Mouse (Mus musculus): ENCODE measurements around the gene Rabgef1. TPM values are rescaled to one million over a fixed set of nuclear protein-coding genes. Genes with fewer than 3 reads are reported as not detected.

Rabgef1 gene
- total RNA-seq, 1 experiment from 2014 or later = 47.9 TPM

DNA sequence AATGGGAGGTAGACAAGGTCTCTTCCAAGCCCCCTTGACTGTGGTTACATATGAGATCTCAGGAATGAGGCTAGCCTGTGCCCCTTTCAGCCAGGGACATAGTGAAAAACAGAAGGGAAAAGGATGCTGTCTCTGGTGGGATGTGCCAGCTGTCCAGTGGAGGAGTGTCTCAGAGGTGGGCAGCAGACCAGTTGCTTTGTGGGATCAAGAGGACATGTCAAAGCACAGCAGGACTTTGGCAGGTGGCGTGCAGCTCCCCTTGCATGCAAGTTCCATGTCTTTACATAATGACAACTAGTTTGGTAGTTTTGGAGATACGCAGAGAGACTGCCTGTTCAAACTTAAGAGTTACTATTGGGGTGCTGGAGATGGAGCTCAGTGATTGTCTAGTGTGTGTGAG is 68.3 kb downstream of the Rabgef1 start:
- ATAC-seq (replicated peaks in 1 of 2; ENCODE audit: insufficient read depth in 1 of 2, low FRiP score in 2 of 2, low TSS enrichment in 1 of 2, low read depth in 1 of 2, poor library complexity in 2 of 2, severe bottlenecking in 2 of 2) = no peak

DNA sequence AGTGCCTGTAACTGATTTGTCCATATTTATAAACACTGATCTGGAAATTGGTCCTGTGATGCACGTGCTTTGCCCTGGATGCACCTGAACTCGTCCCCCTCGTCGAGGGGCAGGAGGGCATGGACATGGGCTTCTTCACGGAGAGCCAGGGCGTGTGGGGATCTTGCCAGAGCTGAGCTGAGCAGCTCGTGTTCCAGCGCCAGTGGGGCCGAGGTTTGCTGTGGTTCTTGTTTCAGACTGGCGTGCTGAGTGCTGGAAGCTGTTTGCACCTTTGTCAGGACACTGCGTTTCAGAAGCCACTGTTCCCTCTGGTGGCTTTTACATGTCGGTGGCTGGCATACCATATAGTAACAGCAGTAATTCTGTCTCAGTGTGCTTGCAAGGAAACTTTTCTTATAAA is 69.8 kb downstream of the Rabgef1 start:
- ATAC-seq (replicated peaks in 1 of 2; ENCODE audit: insufficient read depth in 1 of 2, low FRiP score in 2 of 2, low TSS enrichment in 1 of 2, low read depth in 1 of 2, poor library complexity in 2 of 2, severe bottlenecking in 2 of 2) = no peak

DNA sequence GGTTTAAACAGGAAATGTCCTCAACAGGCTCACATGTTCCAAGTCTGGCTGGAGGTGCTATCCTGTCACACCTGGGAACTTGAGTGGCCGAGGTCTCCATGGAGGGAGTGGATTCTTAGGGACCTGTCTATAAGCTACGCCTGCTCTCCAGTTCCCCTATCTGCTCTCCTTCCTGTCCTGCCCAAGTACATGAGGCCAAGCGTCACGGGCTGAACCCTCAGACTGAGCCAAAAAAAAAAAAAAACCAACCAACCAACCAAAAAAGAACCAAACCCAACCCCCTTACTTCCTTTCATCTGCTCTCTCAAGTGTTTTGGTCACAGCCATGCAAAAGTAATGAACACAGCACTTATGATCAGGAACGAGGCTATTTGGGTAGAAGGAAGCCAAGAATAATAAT is 76.2 kb downstream of the Rabgef1 start:
- ATAC-seq (replicated peaks in 1 of 2; ENCODE audit: insufficient read depth in 1 of 2, low FRiP score in 2 of 2, low TSS enrichment in 1 of 2, low read depth in 1 of 2, poor library complexity in 2 of 2, severe bottlenecking in 2 of 2) = peak; percentile 74 to 79

DNA sequence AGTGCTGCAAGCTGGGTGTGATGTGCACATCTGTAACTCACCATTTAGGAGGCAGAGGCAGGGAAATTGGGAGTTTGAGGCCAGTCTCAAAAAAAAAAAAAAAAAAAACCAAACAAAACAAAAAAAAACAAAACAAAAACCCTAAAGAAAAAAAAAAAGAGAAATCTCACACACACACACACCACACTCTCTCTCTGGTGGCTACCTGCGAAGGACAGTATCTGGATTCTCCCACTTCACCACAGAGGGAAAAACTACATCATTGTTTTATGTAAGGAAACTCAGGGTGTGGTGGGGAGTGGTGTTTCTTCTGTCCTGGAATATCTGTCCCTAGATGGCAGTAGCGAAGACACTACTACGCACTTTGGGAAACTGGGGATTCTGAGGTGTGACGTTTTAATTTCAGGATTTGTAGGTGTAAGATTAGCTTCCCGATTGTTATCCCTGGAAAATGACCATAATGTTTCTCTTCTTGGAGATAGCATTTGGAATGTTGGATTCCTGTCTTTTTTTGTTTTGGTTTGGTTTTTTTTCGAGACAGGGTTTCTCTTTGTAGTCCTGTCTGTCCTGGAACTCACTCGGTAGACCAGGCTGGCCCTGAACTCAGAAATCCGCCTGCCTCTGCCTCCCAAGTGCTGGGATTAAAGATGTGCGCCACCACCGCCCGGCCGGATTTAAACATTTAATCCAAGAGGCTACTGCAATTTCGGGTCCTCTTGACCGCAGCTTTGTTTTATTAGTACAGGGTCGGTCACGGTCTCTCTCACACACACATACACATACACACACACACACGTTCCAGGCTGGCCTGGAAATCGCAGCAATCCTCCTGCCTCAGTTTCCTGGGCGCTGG is 82.8 kb downstream of the Rabgef1 start:
- ATAC-seq (replicated peaks in 1 of 2; ENCODE audit: insufficient read depth in 1 of 2, low FRiP score in 2 of 2, low TSS enrichment in 1 of 2, low read depth in 1 of 2, poor library complexity in 2 of 2, severe bottlenecking in 2 of 2) = no peak

DNA sequence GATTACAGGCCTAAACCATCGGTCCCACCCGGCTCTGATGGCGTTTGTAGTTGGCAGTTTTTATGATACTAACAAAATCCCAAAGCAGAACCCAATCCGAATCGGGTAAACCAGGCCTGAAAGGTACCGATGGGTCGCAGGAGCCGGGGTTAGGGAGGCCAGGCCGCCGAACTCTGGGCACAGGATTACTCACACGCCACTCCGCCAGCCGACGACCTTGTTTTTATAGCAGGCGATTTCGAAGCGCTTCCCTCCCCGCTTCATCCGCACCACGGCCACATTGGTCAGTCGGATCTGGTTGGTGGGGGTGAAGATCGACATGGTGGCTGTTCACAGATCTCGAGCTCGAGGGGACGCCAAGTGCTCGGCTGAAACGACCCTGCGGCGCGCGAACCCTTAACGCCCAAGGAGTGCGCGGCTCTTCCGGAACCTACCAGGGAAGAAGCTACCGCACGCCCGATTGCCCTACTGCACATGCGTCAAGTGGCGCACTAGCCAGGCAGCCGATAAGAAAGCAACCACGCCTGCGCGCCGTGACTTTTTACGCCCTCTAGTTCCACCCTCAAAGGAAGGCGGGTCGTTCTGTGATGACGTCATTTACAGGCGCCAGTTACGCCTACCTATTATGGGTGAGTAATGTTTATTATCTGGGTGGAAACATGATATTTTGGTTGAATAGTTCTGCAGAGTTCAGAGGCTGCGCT is 83.6 kb downstream of the Rabgef1 start, which contains the start of the genes Sbds and Tyw1:
Gene Sbds (minus strand): TSS at position 514 of the 704 bp plus-strand sequence.
Gene Tyw1 (plus strand): TSS at position 603 of the 704 bp plus-strand sequence.
- ATAC-seq (replicated peaks in 1 of 2; ENCODE audit: insufficient read depth in 1 of 2, low FRiP score in 2 of 2, low TSS enrichment in 1 of 2, low read depth in 1 of 2, poor library complexity in 2 of 2, severe bottlenecking in 2 of 2) = peak; percentile 79 to 83

DNA sequence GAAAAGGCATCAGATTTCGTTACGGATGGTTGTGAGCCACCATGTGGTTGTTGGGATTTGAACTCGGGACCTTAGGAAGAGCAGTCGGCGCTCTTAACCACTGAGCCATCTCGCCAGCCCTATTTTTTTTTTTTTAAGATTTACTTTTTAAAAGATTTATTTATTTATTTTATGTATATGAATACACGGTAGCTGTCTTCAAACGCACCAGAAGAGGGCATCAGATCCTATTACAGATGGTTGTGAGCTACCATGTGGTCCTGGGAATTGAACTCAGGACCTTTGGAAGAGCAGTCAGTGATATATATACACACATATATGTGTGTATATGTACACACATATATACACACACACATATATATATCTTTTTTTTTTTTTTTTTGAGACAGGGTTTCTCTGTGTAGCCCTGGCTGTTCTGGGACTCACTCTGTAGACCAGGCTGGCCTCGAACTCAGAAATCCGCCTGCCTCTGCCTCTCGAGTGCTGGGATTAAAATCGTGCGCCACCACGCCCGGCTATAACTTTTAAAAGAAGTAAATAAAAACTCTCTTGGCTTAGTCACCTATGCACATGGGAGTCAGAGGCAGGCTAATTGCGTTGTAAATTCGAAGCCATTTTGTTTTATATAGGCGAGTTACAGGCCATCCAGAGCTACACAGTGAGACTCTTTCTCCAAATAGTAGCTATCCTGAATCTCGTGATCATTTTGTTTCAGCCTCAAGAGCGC is 84.4 kb downstream of the Rabgef1 start:
- ATAC-seq (replicated peaks in 1 of 2; ENCODE audit: insufficient read depth in 1 of 2, low FRiP score in 2 of 2, low TSS enrichment in 1 of 2, low read depth in 1 of 2, poor library complexity in 2 of 2, severe bottlenecking in 2 of 2) = peak in 1 of 2 experiments; percentile 0; a peak in 1 of 4 replicates

DNA sequence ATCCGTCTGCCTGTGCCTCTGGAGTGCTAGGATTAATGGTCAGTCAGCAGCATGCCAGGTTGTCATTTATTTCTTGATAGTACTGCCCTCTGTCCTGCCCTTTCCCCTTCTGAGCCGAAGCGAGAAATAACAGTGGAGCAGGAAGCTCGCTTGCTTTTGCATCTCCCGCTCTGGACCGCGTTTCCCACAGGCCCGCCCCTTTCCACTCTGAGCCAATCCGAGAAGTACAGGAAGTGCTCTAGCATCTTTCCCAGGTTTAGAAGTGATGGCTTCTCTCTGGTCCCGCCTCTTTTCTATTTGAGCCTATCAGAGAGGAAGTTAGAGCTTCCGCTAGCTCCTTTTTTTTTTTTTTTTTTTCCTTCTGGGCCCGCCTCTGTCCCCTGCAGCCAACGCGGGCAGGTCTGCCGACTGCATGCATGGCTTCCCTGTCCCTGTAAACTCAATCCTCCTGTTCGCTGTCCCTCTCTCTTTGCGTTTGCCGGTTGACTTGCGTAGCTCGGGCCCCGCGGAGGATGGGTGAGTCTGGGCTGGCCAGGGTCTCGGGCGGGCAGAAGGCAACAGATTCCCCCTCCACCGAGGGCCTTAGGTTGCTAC is 85.2 kb downstream of the Rabgef1 start:
- ATAC-seq (replicated peaks in 1 of 2; ENCODE audit: insufficient read depth in 1 of 2, low FRiP score in 2 of 2, low TSS enrichment in 1 of 2, low read depth in 1 of 2, poor library complexity in 2 of 2, severe bottlenecking in 2 of 2) = peak; percentile 87 to 91

DNA sequence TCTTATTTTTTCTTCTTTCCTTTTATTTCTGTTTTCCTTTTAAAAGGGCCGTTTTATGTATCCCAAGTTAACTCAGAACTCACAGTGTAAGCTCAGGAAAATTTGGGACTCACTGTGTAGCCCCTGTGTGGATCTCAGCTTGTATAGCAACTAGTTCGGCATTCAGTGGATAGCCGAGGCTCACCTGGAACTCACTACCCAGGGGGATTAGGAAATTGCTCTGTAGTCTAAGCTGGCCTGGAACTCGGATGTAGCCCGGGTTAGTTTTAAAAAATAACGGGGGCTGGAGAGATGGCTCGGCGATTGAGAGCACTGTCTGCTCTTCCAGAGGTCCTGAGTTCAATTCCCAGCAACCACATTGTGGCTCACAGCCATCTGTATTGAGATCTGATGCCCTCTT is 85.7 kb downstream of the Rabgef1 start:
- ATAC-seq (replicated peaks in 1 of 2; ENCODE audit: insufficient read depth in 1 of 2, low FRiP score in 2 of 2, low TSS enrichment in 1 of 2, low read depth in 1 of 2, poor library complexity in 2 of 2, severe bottlenecking in 2 of 2) = no peak

DNA sequence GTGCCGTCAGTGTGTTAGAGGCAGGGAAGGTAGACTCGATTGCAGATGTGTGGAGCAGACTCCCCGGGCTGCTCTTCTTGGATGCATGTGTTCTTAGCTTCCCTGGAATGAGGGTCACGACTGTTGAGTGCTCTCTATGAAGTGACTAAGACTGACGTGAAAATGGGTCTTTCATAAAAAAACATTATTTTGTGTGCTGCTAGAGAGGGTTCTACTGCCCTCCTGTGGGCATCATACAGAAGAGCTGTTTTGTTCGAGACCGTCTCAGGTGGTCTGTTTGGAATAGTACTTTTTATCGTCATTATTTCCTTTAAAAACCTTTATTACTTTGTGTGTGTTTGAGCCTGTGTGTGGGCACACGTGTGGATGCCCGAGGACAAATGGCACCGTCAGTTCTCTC is 91.9 kb downstream of the Rabgef1 start:
- ATAC-seq (replicated peaks in 1 of 2; ENCODE audit: insufficient read depth in 1 of 2, low FRiP score in 2 of 2, low TSS enrichment in 1 of 2, low read depth in 1 of 2, poor library complexity in 2 of 2, severe bottlenecking in 2 of 2) = no peak; a peak in 1 of 4 replicates

Other genes starting within 250 kb of the Rabgef1 start
- gene Vkorc1l1, start 229.8 kb upstream of the Rabgef1 start, total RNA-seq (2017) = 29.8 and 31.8 TPM in 2 replicates
- 37.8 and 43.7 TPM in 2 replicates for gene Gusb, start 168.7 kb upstream of the Rabgef1 start, total RNA-seq (2017)
- 27.1 and 29.8 TPM in 2 replicates for gene Asl, start 142.6 kb upstream of the Rabgef1 start, total RNA-seq (2017)
- gene Crcp, start 142.5 kb upstream of the Rabgef1 start, total RNA-seq (2017) = 38.3 and 49.5 TPM in 2 replicates
- gene Tpst1, start 98.5 kb upstream of the Rabgef1 start, total RNA-seq (2017) = 6.9 and 7.3 TPM in 2 replicates
- 3.3 and 6.4 TPM in 2 replicates for gene Kctd7, start 26.9 kb upstream of the Rabgef1 start, total RNA-seq (2017)
- 40.9 and 43.5 TPM in 2 replicates for gene Tmem248, start 45.3 kb downstream of the Rabgef1 start, total RNA-seq (2017)
- gene Sbds, start 83.7 kb downstream of the Rabgef1 start, total RNA-seq (2017) = 86.6 and 133 TPM in 2 replicates
- 40.5 and 53.1 TPM in 2 replicates for gene Tyw1, start 83.8 kb downstream of the Rabgef1 start, total RNA-seq (2017)
- gene Caln1, start 197.7 kb downstream of the Rabgef1 start, total RNA-seq (2017) = not detected in 2 replicates
- gene A330070K13Rik, start 212.8 kb downstream of the Rabgef1 start, total RNA-seq (2017) = not detected in 2 replicates

Data from hematopoietic stem cell, adult 5-6 weeks (primary cell).